Mouse (Mus musculus): ENCODE measurements around the gene Lrrc41. TPM values are rescaled to one million over a fixed set of nuclear protein-coding genes. Genes with fewer than 3 reads are reported as not detected.

The Lrrc41 gene
- polyA plus RNA-seq, 1 experiment from 2014 or later = 84.9 TPM

- whole genome bisulfite sequencing = 77% methylated on average over 3 of the region's 3 CpGs
These were observed 25.9 kb upstream of the Lrrc41 start for GRCm38 (mm10) chr4:116049211-116049610.

GRCm38 (mm10) chr4:116052526-116053293, 22.4 kb upstream of the Lrrc41 start:
- WGBS = 9% methylated on average over 22 of the region's 22 CpGs
- peak overlapping the region; percentile 45 for H3K4me3 ChIP-seq (ENCODE audit: low read depth, low read length)
- H3K27me3 ChIP-seq (ENCODE audit: control insufficient read depth, insufficient read depth, low read length) = no peaks in the 10 kb centered on the region
- no peaks in the 10 kb centered on the region for H3K9me3 ChIP-seq (ENCODE audit: control insufficient read depth, low read length)
- DNase-seq (ENCODE audit: low spot score) = peak; percentile 58
- peak overlapping the region; percentile 79; the same call in 1 of the 2 replicates for H3K27ac ChIP-seq (ENCODE audit: low read depth, low read length)
- H3K36me3 ChIP-seq (ENCODE audit: control insufficient read depth, insufficient read depth, low read length) = no peaks in the 10 kb centered on the region
- peak overlapping the region; percentile 81 for H3K4me2 ChIP-seq (ENCODE audit: low read depth)
- H3K9ac ChIP-seq (ENCODE audit: low read length) = peak overlapping the region; percentile 52
- ATAC-seq (ENCODE audit: insufficient read depth, low FRiP score, low TSS enrichment) = peak; percentile 39; the same call in 1 of the 2 replicates
- H3K4me1 ChIP-seq (ENCODE audit: control insufficient read depth, insufficient read depth, low read length) = no peaks in the 10 kb centered on the region; the same call in 1 of the 2 replicates

More at GRCm38 (mm10) chr4:116049211-116049610, 25.9 kb upstream of the Lrrc41 start:
- Histone ChIP-seq H3K9ac (ENCODE audit: low read length) (no peak overlapping the region), H3K4me1 (ENCODE audit: control insufficient read depth, insufficient read depth, low read length) (no peaks in the 10 kb centered on the region; the same call in 1 of the 2 replicates), H3K27me3 (ENCODE audit: control insufficient read depth, insufficient read depth, low read length) (no peaks in the 10 kb centered on the region), H3K36me3 (ENCODE audit: control insufficient read depth, insufficient read depth, low read length) (no peaks in the 10 kb centered on the region), H3K4me3 (ENCODE audit: low read depth, low read length) (no peak overlapping the region), H3K4me2 (ENCODE audit: low read depth) (no peak overlapping the region), H3K9me3 (ENCODE audit: control insufficient read depth, low read length) (no peaks in the 10 kb centered on the region), H3K27ac (ENCODE audit: low read depth, low read length) (no peak overlapping the region)
- ATAC-seq (ENCODE audit: insufficient read depth, low FRiP score, low TSS enrichment) (no peak), DNase-seq (ENCODE audit: low spot score) (no peak)

- no peaks in the 10 kb centered on the region for H3K27me3 ChIP-seq (ENCODE audit: control insufficient read depth, insufficient read depth, low read length)
- peak; percentile 92 for DNase-seq (ENCODE audit: low spot score)
- no peaks in the 10 kb centered on the region for H3K36me3 ChIP-seq (ENCODE audit: control insufficient read depth, insufficient read depth, low read length)
- peak within 1 kb of the TSS; percentile 52 for H3K9ac ChIP-seq (ENCODE audit: low read length)
- H3K4me3 ChIP-seq (ENCODE audit: low read depth, low read length) = peak within 1 kb of the TSS; percentile 45
- no peaks in the 10 kb centered on the region; the same call in 1 of the 2 replicates for H3K4me1 ChIP-seq (ENCODE audit: control insufficient read depth, insufficient read depth, low read length)
- peak within 1 kb of the TSS; percentile 81 for H3K4me2 ChIP-seq (ENCODE audit: low read depth)
- WGBS = under 1% methylated on average over 35 of the region's 35 CpGs
- peak within 1 kb of the TSS; percentile 79 for H3K27ac ChIP-seq (ENCODE audit: low read depth, low read length)
- peak; percentile 91 for ATAC-seq (ENCODE audit: insufficient read depth, low FRiP score, low TSS enrichment)
- no peaks in the 10 kb centered on the region for H3K9me3 ChIP-seq (ENCODE audit: control insufficient read depth, low read length)
These were observed 21.6 kb upstream of the Lrrc41 start, which contains the start of gene Nsun4 for GRCm38 (mm10) chr4:116053399-116053961. Gene Nsun4 (minus strand): TSS chr4:116053876.

- Histone ChIP-seq H3K27ac (ENCODE audit: low read depth, low read length) (no peak overlapping the region), H3K4me1 (ENCODE audit: control insufficient read depth, insufficient read depth, low read length) (no peaks in the 10 kb centered on the region; the same call in 1 of the 2 replicates), H3K4me3 (ENCODE audit: low read depth, low read length) (no peak overlapping the region), H3K9ac (ENCODE audit: low read length) (no peak overlapping the region), H3K36me3 (ENCODE audit: control insufficient read depth, insufficient read depth, low read length) (no peaks in the 10 kb centered on the region), H3K9me3 (ENCODE audit: control insufficient read depth, low read length) (no peaks in the 10 kb centered on the region), H3K27me3 (ENCODE audit: control insufficient read depth, insufficient read depth, low read length) (no peaks in the 10 kb centered on the region), H3K4me2 (ENCODE audit: low read depth) (no peak overlapping the region)
- 0% methylated on average over 1 of the region's 1 CpGs for WGBS
- DNase-seq (ENCODE audit: low spot score) = no peak
- no peak for ATAC-seq (ENCODE audit: insufficient read depth, low FRiP score, low TSS enrichment)
These were observed 17.5 kb upstream of the Lrrc41 start for GRCm38 (mm10) chr4:116057559-116057958.

GRCm38 (mm10) chr4:116059012-116059726, 15.9 kb upstream of the Lrrc41 start:
- Histone ChIP-seq H3K27me3 (ENCODE audit: control insufficient read depth, insufficient read depth, low read length) (no peaks in the 10 kb centered on the region), H3K27ac (ENCODE audit: low read depth, low read length) (no peak overlapping the region), H3K4me3 (ENCODE audit: low read depth, low read length) (no peak overlapping the region), H3K4me1 (ENCODE audit: control insufficient read depth, insufficient read depth, low read length) (no peaks in the 10 kb centered on the region), H3K9ac (ENCODE audit: low read length) (no peak overlapping the region), H3K4me2 (ENCODE audit: low read depth) (no peak overlapping the region), H3K9me3 (ENCODE audit: control insufficient read depth, low read length) (no peaks in the 10 kb centered on the region), H3K36me3 (ENCODE audit: control insufficient read depth, insufficient read depth, low read length) (no peaks in the 10 kb centered on the region)
- 78% methylated on average over 5 of the region's 5 CpGs for WGBS
- DNase-seq (ENCODE audit: low spot score) (no peak), ATAC-seq (ENCODE audit: insufficient read depth, low FRiP score, low TSS enrichment) (no peak)

GRCm38 (mm10) chr4:116063855-116064254, 11.2 kb upstream of the Lrrc41 start:
- H3K4me1 ChIP-seq (ENCODE audit: control insufficient read depth, insufficient read depth, low read length) = no peaks in the 10 kb centered on the region
- 58% methylated on average over 1 of the region's 1 CpGs for WGBS
- DNase-seq (ENCODE audit: low spot score) = no peak
- no peak overlapping the region for H3K4me2 ChIP-seq (ENCODE audit: low read depth)
- H3K4me3 ChIP-seq (ENCODE audit: low read depth, low read length) = no peak overlapping the region
- ATAC-seq (ENCODE audit: insufficient read depth, low FRiP score, low TSS enrichment) = no peak
- H3K9ac ChIP-seq (ENCODE audit: low read length) = no peak overlapping the region
- no peak overlapping the region for H3K27ac ChIP-seq (ENCODE audit: low read depth, low read length)
- no peaks in the 10 kb centered on the region for H3K27me3 ChIP-seq (ENCODE audit: control insufficient read depth, insufficient read depth, low read length)
- no peaks in the 10 kb centered on the region for H3K9me3 ChIP-seq (ENCODE audit: control insufficient read depth, low read length)
- peaks cover 8% of the 10 kb centered on the region for H3K36me3 ChIP-seq (ENCODE audit: control insufficient read depth, insufficient read depth, low read length)

- peaks cover 8% of the 10 kb centered on the region for H3K36me3 ChIP-seq (ENCODE audit: control insufficient read depth, insufficient read depth, low read length)
- no peak overlapping the region for H3K4me2 ChIP-seq (ENCODE audit: low read depth)
These were observed 5.0 kb upstream of the Lrrc41 start for GRCm38 (mm10) chr4:116070116-116070515.

GRCm38 (mm10) chr4:116073146-116073545, 1.9 kb upstream of the Lrrc41 start:
- H3K4me2 ChIP-seq (ENCODE audit: low read depth) = no peak overlapping the region
- H3K4me1 ChIP-seq (ENCODE audit: control insufficient read depth, insufficient read depth, low read length) = peaks cover 12% of the 10 kb centered on the region
- no peak overlapping the region for H3K4me3 ChIP-seq (ENCODE audit: low read depth, low read length)
- ATAC-seq (ENCODE audit: insufficient read depth, low FRiP score, low TSS enrichment) = no peak
- H3K27ac ChIP-seq (ENCODE audit: low read depth, low read length) = no peak overlapping the region
- H3K27me3 ChIP-seq (ENCODE audit: control insufficient read depth, insufficient read depth, low read length) = no peaks in the 10 kb centered on the region
- H3K36me3 ChIP-seq (ENCODE audit: control insufficient read depth, insufficient read depth, low read length) = peaks cover 6% of the 10 kb centered on the region
- no peak overlapping the region for H3K9ac ChIP-seq (ENCODE audit: low read length)
- H3K9me3 ChIP-seq (ENCODE audit: control insufficient read depth, low read length) = no peaks in the 10 kb centered on the region
- WGBS = 65% methylated on average over 4 of the region's 4 CpGs
- no peak for DNase-seq (ENCODE audit: low spot score)

More at GRCm38 (mm10) chr4:116070116-116070515, 5.0 kb upstream of the Lrrc41 start:
- no peak for ATAC-seq (ENCODE audit: insufficient read depth, low FRiP score, low TSS enrichment)
- no peak overlapping the region for H3K27ac ChIP-seq (ENCODE audit: low read depth, low read length)
- no peak overlapping the region for H3K4me3 ChIP-seq (ENCODE audit: low read depth, low read length)
- no peak overlapping the region for H3K9ac ChIP-seq (ENCODE audit: low read length)
- WGBS = 95% methylated on average over 6 of the region's 6 CpGs
- no peaks in the 10 kb centered on the region for H3K9me3 ChIP-seq (ENCODE audit: control insufficient read depth, low read length)
- H3K27me3 ChIP-seq (ENCODE audit: control insufficient read depth, insufficient read depth, low read length) = no peaks in the 10 kb centered on the region
- H3K4me1 ChIP-seq (ENCODE audit: control insufficient read depth, insufficient read depth, low read length) = peaks cover 6% of the 10 kb centered on the region; the same call in 1 of the 2 replicates
- no peak for DNase-seq (ENCODE audit: low spot score)

Data from neural tube, embryonic 11.5 days (tissue).